Mouse (Mus musculus) ovary, postnatal 36 days (tissue): Measurements from ENCODE around the gene Chchd6.

Source experiments
- DNase-seq: peaks from one replicate; pipeline ENCODE4 v3.0.0; 2022; ENCODE audit warnings: low spot score, mixed read lengths

The Chchd6 gene

DNA sequence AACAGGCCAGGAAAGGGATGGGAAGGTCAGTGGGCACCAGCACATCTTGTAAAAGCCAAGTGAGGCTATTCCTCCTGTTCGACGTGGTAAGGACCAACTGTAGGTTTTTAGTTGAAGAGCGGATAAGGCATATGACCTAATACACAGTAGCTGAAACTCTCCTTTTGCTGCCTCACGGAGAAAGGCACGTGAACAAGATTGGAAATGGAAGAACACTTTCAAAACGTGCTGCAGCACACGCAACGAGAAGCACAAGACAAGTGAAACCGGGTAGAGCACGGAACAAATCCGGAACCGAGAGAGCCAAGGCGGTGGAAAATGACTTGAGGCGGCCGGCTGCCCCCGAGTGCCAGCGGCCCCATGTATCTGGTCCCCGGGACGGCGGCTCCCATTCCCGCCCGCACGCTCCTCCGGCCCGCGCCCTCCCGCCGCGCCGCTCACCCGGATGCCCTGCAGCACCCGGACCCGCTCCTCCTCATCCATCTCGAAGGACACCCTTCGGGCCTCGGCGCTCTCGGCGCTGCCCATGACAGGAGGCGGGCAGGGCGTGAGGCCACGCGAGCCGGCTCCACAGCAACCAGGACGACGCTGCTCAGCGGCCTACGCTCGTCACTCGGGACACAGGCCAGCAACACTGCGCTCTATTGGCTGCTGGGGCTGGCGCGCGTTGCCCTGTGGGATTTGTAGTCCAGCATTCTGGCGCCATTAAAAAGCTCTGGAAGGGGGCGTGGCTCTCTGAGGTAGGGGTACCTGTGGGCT, at the start of gene Chchd6:
TSS of gene Chchd6 (minus strand) at position 635 of the 759 bp plus-strand sequence.
- DNase-seq = peak; percentile 93

DNA sequence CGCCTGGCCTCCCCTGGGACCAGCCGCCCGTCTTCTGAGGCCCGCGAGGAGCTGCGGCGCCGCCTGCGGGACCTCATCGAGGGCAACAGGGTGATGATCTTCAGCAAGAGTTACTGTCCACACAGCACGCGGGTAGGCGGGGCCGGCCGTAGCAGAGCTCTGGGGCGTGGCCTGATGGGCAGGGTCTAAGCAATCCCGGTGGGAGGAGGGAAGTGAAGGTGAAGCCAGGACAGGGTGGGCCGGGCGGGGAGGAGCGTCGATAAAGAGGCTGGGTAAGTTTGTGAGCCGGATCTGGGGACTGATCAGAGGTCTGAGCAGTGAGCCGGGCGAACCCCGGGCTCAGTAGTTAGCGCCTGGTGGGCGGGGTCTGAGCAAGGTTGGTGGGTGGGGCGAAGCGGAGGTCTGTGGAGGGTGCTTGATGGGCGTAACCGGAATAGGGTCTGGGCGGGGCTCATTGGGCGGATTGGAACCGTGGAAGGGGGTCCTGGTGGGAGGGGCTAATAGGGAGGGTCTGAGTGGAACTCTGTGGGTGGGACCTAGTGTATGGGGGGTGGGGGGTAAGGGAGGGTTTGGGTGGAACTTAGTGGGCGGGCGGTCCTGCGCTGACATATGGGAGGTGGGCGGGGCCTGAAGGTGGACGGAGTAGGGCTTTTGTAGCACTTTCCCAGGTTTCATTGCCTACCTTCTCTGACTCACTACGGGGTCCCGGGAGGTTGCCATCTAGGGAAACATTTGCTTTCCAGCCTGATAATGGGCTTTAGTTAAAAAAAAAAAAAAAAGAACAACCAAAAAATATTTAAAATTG, 49.0 kb upstream of the Chchd6 start:
- peak; percentile 92 for DNase-seq

DNA sequence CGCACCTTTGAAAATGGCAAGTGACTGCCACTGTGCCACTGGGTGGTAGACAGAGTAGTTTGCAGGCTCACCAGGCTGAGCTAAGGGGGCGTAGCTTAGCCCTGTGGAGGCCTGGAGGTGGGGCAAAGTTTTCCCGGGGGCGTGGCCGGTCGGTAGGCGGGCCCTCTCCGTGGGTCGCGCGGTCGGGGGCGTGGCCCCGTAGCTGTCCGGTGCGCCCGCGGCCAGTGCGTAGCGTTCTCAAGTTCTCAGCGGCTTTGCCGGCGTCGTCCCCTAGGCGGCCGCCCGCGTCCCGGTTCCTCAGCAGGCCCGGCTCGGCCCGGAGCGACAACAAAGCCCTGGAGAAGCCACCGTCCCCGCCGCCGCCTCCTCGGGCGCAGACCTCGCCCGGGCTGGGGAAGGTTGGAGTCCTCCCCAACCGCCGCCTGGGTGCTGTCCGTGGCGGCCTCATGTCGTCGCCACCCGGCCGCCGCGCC, 48.4 kb upstream of the Chchd6 start, which contains the start of gene Txnrd3:
TSS of gene Txnrd3 (plus strand) at position 191 of the 473 bp plus-strand sequence.
- DNase-seq = peak; percentile 95

DNA sequence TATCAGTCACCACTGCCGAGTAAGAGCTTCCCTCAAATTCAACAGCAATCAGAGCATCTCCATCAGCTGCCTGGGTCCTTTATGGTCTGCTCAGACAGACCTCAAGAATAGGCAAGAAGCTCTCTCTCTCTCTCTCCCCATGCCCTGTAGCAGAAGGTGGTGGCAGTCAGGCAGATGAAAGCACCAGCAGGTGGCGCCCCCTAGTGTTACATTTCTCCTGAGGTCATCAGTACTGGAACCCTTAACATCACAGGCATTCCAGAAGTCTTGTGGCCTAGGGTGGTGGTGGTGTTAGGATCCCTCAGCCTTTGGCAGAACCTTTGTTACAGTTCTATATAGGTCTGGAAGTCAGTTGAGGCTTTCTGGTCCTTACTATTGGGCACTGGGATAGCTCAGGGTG, 43.6 kb upstream of the Chchd6 start:
- no peak for DNase-seq

DNA sequence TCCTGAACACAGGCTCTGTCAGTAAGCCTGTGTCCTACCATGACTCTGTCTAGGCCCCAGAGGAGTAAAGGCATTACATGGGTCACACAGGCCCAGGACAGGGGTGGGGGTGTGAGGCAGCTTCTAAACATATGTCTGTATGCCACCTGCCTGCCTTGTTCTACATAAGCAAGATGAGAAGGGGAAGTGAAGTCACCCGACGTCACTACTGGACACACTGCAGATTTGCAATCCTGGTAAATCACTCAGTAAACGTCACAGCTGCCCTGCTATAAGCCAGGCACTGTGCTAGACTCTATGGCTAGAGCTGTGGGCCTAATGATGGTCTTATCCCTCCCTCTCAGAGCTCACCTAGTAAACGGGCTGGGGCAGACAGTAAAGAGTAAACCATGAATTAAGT, 42.5 kb upstream of the Chchd6 start:
- no peak for DNase-seq

DNA sequence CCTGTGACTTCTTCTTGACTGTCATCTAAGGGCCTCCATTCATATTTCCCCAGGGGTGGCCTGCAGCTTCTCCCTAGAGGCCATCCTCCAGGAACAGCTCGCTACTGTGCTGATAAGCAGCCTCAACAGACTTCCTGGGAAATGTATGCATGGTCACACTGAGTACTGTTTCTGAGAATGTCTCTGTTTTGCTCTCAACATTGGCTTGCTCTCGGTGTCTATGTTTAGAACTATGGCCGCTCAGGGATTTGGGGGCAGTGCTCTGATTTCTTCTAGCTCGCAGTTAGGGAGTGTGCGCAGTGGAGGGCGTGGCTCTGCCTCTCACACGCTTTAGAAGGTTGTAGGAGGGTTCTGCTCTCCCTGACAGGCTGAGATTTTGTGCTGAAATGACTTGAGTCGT, 38.9 kb upstream of the Chchd6 start:
- DNase-seq = no peak

DNA sequence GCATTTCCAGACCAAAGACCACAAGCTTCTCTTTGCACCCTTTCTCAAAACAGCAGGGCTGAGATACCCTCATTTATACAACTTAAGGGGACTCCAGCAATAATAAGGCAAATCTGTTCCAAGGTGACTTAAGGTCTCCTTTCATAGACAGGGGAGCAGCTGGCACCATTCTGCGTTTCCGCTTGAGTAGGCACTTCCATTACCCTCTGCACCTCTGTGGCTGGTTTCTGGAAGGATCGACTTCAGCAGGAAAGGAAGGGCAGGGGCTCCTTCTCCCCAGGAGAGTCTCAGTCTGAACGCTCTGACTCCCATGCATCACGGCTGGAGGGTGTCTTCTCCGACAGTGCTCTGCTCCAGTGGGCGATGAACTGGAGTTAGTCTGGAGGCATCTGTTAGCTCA, 37.7 kb upstream of the Chchd6 start:
- DNase-seq = no peak

DNA sequence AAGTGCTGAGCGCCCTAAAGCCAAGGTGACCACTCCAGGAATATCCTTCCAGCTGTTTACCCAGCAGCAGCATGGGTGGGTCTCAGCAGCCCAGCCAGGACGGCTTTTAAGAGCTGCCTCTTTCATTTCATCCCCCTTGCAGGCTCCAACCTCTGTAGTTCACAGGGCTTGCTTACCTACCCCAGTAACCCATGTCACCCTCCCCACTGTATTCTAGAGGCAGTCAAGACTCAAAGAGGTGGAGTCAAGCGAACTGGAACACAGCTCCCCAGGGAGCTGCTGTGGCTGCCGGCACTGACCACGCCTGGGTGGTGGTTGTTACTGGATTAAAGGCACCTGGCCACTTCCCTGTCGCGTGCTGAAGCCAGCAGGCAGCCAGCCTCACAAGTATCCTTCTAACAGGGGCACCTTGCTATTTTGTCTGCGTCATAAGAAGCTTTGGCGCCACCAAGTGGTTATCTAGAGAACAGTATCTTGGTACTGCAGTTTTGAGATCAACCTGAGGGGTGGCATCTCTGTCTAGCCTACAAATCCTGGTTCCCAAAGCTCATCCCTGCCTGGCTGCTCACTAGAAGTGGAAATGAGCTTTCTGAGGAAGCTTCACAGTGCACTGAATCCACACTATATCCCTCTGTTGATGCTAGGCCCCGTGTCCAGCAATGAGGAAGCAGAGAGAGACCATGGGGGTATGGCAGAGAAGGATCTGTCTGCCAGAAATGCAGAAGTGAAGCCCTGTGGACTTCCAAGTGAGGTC, 36.5 kb upstream of the Chchd6 start:
- DNase-seq = peak; percentile 57

DNA sequence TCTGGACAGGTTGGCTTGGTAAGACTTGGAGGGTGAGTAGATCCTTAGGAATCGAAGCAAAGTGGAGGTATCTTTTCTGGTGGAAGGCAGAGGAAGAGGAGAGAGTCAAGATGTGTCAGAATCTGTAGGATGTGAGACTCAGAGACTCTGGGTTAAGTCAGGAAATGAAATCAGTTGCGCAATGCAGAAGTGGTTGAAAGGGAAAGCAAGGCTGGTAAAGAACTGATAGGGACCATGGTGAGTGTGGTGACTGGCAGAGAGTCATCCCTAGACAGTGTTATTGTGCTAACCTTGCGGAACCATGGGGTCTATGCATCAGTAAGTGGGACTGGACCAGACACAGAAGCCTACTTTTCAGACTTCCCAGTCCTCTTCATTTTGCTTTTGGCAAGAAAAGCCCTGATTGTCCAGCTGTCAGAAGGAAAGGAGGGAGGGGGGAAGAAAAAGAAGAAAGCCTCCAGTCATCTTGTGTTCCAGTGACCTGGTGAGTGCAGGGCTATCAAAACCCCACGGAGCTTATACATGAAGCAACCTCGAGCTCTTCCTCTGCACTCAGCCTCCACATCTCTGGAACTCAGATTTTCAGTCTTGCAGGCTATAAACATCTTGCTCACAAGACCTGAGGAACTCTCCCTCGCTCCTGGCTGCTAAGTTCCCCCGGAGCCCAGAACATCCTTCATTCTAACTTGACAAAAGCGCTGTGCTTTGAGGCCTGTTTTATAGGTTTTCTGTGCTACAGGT, 32.8 kb upstream of the Chchd6 start:
- no peak for DNase-seq

DNA sequence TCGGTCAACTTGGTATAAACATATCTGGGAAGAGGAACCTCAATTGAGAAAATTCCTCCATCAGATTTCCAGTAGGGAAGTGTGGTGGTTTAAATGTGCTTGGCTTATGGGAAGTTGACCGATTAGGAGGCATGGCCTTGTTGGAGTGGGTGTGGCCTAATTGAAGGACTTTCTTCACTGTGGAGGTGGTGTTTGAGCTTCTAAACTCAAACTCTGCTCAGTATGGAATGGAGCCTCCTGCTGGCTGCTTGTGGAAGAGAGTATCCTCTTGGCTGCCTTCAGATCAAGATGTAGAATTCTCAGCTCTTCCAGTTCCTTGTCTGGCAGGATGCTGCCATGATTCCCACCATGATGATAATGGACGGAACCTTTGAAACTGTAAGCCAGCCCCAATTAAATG, 27.2 kb upstream of the Chchd6 start:
- no peak for DNase-seq

DNA sequence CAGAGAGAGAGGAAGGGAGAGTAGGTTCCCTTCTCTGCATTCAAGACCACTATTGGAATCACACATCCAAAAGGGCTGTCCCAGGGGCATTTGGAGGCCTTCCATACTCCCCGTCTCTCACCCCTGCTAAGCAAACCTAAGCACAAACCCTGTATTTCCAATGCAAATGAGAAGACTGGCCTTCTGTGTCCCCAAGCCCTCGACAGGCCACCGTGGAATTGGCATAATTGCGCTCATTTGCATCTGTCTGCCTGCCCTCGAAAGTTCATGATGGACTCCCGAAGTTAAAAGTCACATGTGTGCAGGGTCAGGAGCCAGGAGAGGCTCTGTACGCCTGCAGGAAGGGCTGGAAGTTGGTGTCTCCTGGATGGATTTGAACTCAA, 19.9 kb upstream of the Chchd6 start:
- DNase-seq = no peak

DNA sequence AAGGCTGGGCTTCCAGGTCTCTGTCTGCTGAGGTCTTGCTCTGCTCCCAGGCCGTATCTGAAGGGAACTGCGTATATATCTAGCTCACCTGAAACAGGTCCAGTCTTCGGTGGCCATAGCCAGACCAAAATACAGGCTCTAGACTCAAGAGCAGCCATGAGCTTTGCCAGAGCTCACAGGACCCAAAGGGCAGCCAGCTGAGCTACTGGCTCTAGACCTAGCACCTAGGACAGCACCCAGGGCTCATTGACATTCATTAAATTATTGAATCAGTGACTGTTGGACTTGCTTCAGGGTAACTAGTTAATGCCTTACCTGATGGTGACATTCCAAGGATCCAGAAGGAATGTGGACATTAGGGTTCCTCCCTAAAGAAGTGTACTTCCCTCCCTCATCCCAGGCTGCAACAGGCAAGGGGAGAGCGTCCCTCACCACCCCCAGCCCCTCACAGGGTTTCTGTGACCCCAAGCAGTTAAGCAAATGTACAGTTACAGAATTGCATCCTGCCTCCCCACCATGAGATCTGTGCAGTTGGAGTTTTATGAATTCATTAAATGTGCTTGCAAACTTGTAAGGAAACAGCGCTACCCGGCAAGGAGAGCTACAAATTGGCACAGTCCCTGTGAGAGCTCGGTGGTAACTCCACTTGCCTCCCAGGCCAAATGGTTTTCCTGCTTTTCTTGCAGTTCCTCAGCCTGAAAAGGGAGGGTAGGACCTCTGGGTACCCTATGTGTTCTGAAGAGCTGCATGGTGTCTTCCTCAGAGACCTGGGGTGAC, 19.3 kb upstream of the Chchd6 start:
- no peak for DNase-seq

DNA sequence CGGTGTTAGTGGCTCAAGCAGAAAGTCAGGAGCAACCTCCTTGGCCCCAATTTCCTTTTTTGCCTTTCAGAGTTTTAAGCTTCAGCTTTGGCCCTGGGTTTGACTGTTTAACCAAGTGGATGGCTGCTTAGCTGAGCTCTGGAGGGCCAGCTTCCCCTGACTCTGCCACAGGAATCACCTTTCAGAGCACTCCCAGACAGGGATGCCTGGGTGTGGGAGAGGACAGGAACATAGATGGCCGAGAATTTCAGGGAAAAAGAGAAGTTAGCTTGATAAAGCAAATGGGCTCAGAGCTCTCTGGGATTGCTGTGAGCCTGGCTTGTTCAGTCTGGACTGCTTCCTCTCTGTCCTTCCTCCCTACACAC, 18.6 kb upstream of the Chchd6 start:
- DNase-seq = no peak

DNA sequence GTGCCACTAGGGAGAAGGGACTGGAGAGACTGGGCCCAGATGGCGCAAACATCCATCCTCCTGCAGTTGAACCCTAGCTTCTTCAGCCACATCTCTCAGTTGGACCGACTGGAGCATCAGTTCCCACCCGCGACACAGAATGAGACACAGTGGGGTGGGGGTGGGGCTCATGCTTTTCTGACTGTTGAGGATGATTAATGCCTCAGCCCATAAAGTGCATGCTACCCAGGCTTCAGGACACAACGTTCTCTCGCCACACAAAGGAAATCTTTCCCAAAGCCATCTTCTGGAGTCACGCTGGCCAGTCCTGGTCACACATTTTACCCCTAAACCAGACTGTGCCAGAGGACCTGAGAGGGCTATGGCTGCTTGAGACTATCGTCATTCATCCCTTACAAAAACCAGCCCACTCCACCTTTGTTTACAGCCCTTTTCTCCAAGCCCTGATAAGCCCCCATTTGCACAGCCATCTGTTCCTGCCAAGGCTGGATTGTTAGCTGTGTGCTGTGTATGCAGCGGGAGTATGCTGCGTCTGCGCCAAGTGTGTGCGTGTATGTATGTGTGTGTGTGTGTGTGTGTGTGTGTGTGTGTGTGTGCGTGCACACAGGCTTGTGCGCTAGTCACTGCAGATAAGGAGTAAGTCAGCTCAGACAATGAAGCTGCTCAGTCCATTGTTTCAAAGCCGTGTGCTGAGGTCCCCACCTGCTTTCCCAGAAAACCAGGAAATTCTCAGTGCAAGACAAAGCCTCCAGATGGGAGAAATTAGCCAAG, 18.1 kb upstream of the Chchd6 start:
- DNase-seq = no peak

DNA sequence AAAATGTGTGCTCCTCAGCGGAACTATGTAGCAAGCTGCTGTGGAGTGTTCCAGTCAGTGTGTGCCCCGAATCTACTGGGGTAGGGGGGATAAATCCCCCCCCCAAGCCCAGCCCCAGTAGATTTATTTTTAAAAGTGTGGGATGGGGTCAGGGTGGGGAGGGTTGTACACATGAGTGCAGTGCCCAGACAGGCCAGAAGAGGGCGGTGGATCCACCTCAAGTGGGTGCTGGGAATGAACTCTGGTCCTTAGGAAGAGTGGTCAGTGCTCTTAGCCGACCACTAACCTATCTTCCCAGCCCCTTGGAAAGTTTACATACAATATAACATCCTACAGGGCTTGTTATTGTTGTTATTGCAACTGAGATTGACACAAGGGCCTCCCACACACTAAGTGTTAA, 12.5 kb upstream of the Chchd6 start:
- no peak for DNase-seq

DNA sequence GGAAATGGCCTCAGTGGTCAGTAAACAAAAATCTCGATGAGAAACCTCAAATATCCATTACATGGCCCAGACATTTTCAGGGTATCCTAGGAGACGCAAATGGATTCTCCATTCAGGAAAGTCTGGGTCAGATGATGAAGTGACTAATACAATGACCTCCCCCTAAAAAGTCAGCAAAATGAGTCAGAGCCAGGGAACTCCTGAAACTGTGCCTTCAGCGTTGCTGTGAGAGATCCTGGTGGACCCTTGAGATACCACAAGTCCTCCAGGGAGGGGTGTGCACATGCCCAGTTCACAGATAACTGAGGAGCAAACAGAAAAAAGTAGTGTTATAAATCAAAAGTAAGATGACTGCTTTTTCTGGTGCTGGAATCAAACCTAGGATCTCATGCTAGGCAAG, 10.6 kb upstream of the Chchd6 start:
- DNase-seq = no peak

DNA sequence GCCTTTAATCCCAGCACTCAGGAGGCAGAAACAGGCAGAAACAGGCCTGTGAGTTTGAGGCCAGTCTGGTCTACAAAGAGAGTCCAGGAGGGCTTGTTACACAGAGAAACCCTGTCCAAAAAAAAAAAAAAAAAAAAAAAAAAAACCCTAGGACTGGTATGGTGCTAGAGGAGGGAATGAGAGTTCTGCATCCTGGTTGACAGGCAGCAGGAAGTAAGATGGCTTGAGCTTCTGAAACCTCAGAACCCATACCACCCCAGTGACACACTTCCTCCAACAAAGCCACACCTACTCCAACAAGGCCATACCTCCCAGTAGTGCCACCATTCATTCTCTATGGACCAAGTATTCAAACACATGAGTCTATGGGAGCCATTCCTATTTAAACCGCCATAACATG, 1.1 kb upstream of the Chchd6 start:
- no peak for DNase-seq

DNA sequence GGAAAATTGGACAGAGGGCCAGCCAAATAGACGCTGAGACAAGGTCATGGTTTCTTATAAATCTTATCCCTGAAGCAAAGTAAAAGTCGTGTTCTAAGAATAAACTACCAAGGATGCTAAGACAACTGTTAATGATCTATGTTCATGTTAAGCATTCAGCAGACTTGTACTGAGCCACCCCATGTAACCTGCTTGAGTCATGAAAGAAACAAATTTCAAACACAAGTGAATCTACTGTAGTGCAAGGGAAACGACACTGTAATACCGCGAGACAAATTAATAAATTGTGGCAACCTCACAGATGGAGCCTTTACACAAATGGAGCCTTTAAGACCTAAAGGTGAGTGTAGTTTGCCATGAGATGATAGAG, 310 bp upstream of the Chchd6 start:
- DNase-seq = no peak

DNA sequence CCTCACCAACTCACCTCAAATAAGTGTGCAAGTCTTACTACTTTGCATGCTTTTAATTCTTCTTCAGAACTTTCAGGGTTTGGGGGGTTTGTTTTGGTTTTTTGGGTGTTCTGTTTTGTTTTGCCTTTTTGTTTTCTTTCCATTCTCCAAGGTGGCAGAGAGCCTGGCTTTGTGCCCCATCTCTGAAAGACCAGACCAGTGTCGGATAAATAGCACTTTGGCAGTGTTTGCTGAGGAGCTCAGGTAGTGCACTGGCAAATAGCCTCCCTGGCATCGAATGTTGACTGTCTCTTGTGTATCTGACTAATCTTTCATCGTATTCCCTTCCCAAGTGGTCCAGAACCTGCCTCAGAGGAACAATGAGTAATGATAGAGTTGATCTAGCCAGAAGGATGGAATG, 3.4 kb downstream of the Chchd6 start:
- DNase-seq = no peak

DNA sequence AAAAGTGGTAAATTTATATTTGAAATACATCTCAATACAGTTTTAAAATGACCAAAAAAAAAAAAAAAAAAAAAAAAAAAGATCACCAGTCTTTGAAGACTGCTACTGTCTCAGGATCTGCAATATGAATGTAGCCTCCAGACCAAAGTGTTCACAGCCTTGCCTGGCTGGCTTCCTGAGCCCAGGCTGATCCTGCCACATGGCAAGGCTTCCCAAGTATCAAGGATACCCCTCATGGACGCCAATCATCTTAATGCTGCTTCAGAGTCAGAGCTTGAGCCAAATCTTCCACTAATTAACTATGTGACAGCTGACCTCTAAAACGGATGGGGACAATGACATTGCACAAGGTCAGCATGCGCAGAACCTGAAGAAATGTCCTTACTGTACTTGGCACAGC, 3.9 kb downstream of the Chchd6 start:
- DNase-seq = no peak

DNA sequence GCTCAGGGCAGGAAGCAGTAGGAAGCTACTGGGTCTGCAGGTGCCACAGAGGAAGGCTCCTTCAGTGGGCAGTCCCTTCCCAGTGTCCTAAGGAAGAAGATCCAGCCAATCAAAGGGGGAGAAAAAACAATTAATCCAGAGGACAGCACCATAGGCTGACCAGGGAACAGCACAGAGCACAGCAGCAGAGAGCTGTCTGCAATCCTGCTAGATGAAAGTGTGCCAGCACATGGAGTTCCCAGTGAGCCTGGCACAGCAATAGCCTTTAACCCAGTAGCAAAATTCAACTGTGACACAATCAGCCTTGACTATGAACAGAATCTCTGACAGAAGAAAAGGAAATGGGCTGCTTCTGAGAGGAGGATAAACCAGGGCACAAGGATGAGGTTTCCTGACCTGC, 9.8 kb downstream of the Chchd6 start:
- DNase-seq = no peak
